Mouse (Mus musculus): ENCODE measurements at regions not wholly inside any gene's neighbourhood (a gene's known extent, or its start where the extent isn't known, plus 50 kb on each side); places are given as distances from the start of the nearest gene placed in this dataset.
A peak's percentile ranks its signal among the peaks of the same experiment; 100 is the strongest.
"Not testable (repeated sequence)": the region's sequence is repeated elsewhere in the genome, so short reads cannot be mapped to it uniquely, and the experiment has no call there.

- no peak for DNase-seq (ENCODE audit: low spot score)
Measured at GRCm38 (mm10) chr16:50779030-50779784, 188.3 kb upstream of the Ccdc54 start.

GRCm38 (mm10) chr16:50774699-50775098 lies 183.7 kb upstream of the Ccdc54 start:
- not testable (repeated sequence) for DNase-seq (ENCODE audit: low spot score)

DNA sequence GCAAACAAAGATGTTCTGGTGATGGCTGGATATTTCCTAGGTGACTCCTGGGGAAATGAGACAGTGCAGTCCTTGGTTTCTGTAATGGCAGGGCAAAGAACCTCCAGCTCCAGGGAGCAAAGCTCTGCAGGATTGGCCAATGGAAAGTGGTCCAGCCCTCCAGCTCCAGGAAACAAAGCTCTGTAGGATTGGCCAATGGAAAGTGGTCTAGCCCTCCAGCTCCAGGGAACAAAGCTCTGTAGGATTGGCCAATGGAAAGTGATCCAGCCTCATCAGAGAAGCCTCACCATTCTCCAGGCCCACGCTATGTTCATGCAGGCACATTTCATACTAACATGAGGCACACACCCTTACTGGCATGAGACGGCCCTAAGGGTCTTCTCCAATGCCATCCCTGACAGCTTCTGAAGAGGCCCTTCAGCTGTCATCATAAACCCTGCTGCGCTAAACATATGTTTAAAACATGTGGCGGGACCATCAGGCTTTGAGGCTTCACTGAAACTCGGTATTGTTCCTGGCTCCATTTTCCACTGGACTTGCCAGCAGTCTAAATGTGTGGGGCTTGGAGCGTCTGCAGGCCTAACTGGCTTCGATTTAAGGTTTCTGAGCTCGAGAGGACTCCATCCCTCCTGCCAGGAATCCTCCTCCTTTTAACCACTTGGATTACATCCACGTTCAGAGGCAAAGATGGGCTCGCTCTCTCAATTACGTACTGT lies 175.3 kb upstream of the Ccdc54 start:
- DNase-seq (ENCODE audit: low spot score), result no peak

- DNase-seq (ENCODE audit: low spot score), result no peak
Measured at GRCm38 (mm10) chr16:50762096-50762495, 171.1 kb upstream of the Ccdc54 start.

GRCm38 (mm10) chr16:50759979-50760378 lies 169.0 kb upstream of the Ccdc54 start:
- DNase-seq (ENCODE audit: low spot score), result no peak

- DNase-seq (ENCODE audit: low spot score), result no peak
Measured at GRCm38 (mm10) chr16:50756696-50757095, 165.7 kb upstream of the Ccdc54 start.

DNA sequence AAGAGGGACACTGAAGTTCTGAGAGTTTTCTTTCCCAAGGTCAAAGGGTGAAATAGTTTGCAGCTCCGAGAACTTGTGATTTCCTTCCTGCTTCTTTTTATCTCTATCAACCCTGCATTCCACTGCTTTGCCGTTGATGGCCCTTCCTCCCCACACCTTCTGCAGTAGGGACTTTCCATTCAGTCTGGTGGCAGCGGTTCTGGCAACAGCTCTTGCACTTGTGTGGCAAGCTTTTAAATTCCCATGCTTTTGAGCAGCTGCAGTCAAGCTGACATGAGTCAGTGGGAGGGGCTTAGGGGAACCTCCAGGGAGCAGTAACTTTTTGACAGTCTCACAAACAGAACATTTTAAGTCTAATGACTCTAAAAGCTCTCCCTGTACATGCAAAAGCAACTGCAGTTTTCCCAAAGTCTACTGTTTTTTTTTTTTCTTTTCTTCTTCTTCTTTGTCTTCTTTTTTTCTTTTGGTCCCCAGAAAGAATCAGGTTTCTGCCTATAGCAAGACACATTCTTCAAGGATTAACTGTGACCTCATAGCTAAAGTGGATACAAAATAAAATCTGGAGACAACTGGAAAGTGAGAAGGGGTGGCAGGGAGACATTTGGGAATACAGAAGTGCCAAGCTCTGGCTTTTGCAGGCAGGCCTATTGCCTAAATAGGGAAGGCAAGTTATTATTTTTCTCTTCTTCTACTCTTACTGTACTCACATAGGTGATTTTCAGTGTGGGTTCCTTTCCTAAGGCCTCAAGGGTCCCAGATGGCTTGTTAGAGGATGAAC lies 162.8 kb upstream of the Ccdc54 start:
- DNase-seq (ENCODE audit: low spot score), result no peak

GRCm38 (mm10) chr16:50753046-50753445 lies 162.1 kb upstream of the Ccdc54 start:
- DNase-seq (ENCODE audit: low spot score), result no peak

GRCm38 (mm10) chr16:50752277-50752600 lies 161.3 kb upstream of the Ccdc54 start:
- no peak for DNase-seq (ENCODE audit: low spot score)

- DNase-seq (ENCODE audit: low spot score), result no peak
Measured at GRCm38 (mm10) chr16:50751495-50752276, 160.7 kb upstream of the Ccdc54 start.

GRCm38 (mm10) chr16:50747698-50748097 lies 156.7 kb upstream of the Ccdc54 start:
- DNase-seq (ENCODE audit: low spot score), result no peak

DNA sequence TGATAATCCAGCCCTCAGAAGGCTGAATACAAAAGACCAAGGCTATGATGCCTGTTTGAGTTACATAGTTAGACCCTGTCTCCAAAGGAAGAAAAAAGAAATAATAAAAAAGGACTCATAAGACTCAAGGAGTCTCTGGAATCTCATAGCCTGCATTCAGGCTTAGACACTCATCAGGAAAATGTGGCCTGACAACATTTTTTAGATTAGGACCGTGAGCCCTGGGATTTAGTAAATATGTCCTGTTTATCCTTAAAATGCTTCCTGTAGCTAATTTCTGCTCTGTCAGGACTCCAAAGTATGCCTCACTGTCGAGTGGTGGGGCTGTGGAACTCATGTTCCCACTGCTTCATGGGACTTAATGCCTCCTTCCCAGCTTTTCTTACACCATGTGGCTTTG lies 154.8 kb upstream of the Ccdc54 start:
- DNase-seq (ENCODE audit: low spot score), result no peak

DNA sequence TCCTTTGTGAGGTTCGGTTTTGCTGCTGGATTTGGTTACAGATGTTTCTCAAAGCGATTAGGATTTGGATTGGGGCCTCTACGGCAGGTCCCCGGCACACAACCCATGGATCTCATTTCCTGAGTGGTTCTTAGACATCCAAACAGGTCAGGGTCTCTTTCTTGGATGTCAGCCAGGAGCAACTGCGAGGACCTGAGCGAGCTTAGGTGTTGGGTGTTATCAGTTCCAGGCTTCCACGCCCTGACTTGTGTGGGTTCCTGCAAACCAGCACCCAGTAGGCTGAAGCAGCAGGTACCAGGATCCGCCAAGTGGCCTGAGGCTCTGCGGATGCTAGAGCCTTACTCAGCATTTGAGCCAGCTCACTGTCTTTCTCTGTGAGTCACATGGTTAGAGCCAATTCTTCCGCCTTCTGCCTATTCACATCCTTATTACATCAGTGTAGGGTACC lies 146.5 kb upstream of the Ccdc54 start:
- DNase-seq (ENCODE audit: low spot score), result no peak

GRCm38 (mm10) chr16:50736151-50737047 lies 145.4 kb upstream of the Ccdc54 start:
- DNase-seq (ENCODE audit: low spot score), result peak; percentile 89

- DNase-seq (ENCODE audit: low spot score), result no peak
Measured at GRCm38 (mm10) chr16:50733359-50733758, 142.4 kb upstream of the Ccdc54 start.

DNA sequence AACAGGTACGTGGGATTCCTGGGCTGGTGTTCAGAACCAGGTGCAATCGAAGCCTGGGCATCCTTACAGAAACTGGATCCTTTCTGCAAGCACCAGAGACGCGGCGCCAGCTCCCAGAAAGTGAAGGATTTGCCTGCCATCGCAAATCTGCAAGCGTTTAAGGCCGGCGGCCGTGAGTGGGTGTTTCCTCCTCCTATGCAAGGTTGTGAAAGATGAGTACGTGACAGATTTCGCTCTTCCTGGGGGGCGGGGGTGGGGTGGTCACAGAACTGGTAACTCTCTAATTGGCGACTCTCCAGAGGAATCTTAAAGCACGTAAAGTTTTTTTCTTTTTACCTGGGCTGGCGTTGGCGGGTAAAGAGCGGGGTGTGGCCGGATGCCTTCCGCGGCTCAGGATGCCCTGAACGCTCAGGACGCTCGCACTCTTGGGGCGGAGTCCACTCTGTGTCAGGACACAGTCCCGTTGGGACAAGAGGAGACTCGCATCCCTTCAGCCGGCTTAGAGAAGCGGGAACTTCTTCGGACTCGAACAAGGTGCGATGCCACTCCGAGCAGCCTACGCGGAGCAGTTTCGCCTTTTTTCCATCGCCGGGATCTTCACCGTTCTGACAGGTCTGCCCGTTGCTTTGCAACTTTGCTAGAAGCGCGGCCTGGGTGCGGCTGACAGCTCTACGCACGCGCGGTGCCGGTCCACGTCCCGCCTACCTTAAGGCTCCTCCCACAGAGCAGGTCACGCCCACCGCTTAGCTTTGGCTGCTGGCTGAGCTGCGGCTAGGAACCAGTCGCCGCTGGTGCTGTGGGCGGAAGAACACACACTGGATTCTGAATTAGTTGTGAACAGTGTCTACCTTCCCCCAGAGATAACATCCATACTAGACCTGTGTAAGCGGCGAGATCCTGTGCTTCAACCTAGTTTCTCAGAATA lies 141.4 kb upstream of the Ccdc54 start:
- peak; percentile 84 for DNase-seq (ENCODE audit: low spot score)

GRCm38 (mm10) chr16:50729341-50729740 lies 138.4 kb upstream of the Ccdc54 start:
- DNase-seq (ENCODE audit: low spot score), result no peak

GRCm38 (mm10) chr16:50723144-50723543 lies 132.2 kb upstream of the Ccdc54 start:
- DNase-seq (ENCODE audit: low spot score), result no peak

- DNase-seq (ENCODE audit: low spot score), result no peak
Measured at GRCm38 (mm10) chr16:50717306-50718017, 126.5 kb upstream of the Ccdc54 start.
